Mouse (Mus musculus) limb, embryonic 13.5 days (tissue): ENCODE results near the gene Il17a. TPM values are rescaled to one million over a fixed set of nuclear protein-coding genes. Genes with fewer than 3 reads are reported as not detected.
"Not testable (repeated sequence)": the region's sequence is repeated elsewhere in the genome, so short reads cannot be mapped to it uniquely, and the experiment has no call there.

Source experiments
- ATAC-seq: fragments of 200-750 bp; cut with Nextera tagmentation; 2 replicates; pipeline ENCODE4 v1.8.0; 2017; ENCODE audit warnings: low read depth, moderate number of reproducible peaks, moderate TSS enrichment; ENCODE audit not compliant: low FRiP score
- H3K27ac ChIP-seq: fragments of 300-500 bp; sonication (generic); 2 replicates; pipeline ENCODE4 v1.5.1; 2015; ENCODE audit warnings: inconsistent platforms, mild to moderate bottlenecking, moderate library complexity
- H3K27me3 ChIP-seq: fragments of 300-500 bp; sonication (generic); 2 replicates; pipeline ENCODE4 v1.6.1; 2015; ENCODE audit warnings: mild to moderate bottlenecking, inconsistent platforms
- H3K36me3 ChIP-seq: fragments of 300-500 bp; sonication (generic); 2 replicates; pipeline ENCODE4 v1.6.1; 2015; ENCODE audit warnings: inconsistent platforms, mild to moderate bottlenecking, moderate library complexity
- H3K4me1 ChIP-seq: fragments of 300-500 bp; sonication (generic); 2 replicates; pipeline ENCODE4 v1.6.1; 2015; ENCODE audit warnings: inconsistent platforms
- H3K4me2 ChIP-seq: fragments of 300-500 bp; sonication (generic); replicated peaks from 2 replicates; pipeline ENCODE4 v1.6.1; 2015; ENCODE audit warnings: inconsistent platforms, mild to moderate bottlenecking, moderate library complexity
- H3K4me3 ChIP-seq: fragments of 300-500 bp; sonication (generic); 2 replicates; pipeline ENCODE4 v1.5.1; 2015; ENCODE audit warnings: moderate library complexity, mild to moderate bottlenecking, inconsistent platforms
- H3K9ac ChIP-seq: fragments of 300-500 bp; sonication (generic); 2 replicates; pipeline ENCODE4 v1.6.1; 2015; ENCODE audit warnings: mild to moderate bottlenecking, inconsistent platforms
- H3K9me3 ChIP-seq: fragments of 300-500 bp; sonication (generic); 2 replicates; pipeline ENCODE4 v1.6.1; 2016; ENCODE audit warnings: inconsistent platforms
- WGBS: fragments of 180-500 bp; shearing (Covaris S2); methylation state at CpG from one replicate; pipeline ENCODE4 v1.1.7; 2015; 5-methylcytosine and 5-hydroxymethylcytosine counted together
- microRNA counts: library from miRNA; unstranded; fragments of <30 nt; microRNA quantifications from one replicate; lab custom pipeline; 2016
- microRNA-seq: library from miRNA; unstranded; fragments of <30 nt; microRNA quantifications from one replicate; pipeline ENCODE4, GENCODE M21; 2016
- polyA plus RNA-seq: library from polyadenylated mRNA; unstranded; fragments of >200 nt; fragmentation: Nextera tagmentation; extraction: Ambion mirVana; gene quantifications from 2 replicates; pipeline ENCODE4 v1.2.1, GENCODE M21; 2015

Il17a gene
- polyA plus RNA-seq, 1 experiment from 2014 or later = not detected

DNA sequence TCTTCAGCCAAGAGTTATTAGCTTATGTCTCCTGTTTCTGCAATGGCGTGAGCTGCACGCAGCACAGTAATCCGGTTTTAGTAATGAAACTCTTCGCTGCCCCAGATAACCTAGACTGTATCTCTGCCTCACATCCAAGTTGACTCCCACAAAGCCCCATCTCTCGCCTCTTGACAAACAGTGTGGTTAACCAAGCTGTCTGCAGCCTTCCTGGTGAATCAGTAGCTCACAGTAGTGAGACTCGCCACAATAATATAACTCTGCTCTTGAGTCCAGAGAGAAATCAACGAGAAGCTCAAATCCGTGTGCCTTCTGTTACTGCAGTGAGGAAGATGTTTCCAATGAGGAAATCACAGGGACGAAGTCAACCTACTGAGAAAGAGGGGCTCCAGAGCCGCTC, 23.7 kb downstream of the Il17a start:
- H3K27me3 ChIP-seq = no peaks in the 10 kb centered on the region
- H3K4me2 ChIP-seq = no peak overlapping the region
- H3K4me1 ChIP-seq = no peaks in the 10 kb centered on the region
- no peak overlapping the region for H3K9ac ChIP-seq
- H3K36me3 ChIP-seq = no peaks in the 10 kb centered on the region
- ATAC-seq = no peak
- 0 out of 2 replicates have a peak, but pooled peaks cover 4% of the 10 kb centered on the region for H3K9me3 ChIP-seq
- H3K4me3 ChIP-seq = no peak overlapping the region
- H3K27ac ChIP-seq = no peak overlapping the region
- 83% methylated on average over 10 of the region's 10 CpGs for WGBS

DNA sequence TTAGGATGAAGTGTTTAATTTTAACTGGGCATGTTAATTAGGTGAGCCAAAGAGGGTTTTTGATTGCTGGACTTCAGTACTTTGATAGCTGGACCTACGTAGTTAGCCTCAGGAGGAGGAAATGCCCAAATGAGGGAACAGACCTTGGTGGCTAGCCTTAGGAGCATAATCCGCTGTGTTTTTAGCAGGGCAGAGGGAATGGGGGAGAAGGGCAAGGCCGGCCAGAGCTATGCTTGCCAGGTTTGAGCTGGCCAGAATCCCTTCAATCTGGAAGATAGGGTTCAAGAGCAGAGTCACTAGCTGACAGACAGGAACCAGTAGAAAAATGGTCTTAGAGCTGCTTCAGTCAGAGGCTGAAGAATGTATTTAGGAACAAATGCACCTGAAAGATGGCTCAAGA, 26.9 kb downstream of the Il17a start:
- Histone ChIP-seq H3K27ac (no peak overlapping the region), H3K4me2 (no peak overlapping the region), H3K4me1 (no peaks in the 10 kb centered on the region), H3K4me3 (no peak overlapping the region), H3K9ac (no peak overlapping the region), H3K27me3 (no peaks in the 10 kb centered on the region), H3K9me3 (no peaks in the 10 kb centered on the region), H3K36me3 (no peaks in the 10 kb centered on the region)
- 65% methylated on average over 3 of the region's 3 CpGs for WGBS
- no peak for ATAC-seq

DNA sequence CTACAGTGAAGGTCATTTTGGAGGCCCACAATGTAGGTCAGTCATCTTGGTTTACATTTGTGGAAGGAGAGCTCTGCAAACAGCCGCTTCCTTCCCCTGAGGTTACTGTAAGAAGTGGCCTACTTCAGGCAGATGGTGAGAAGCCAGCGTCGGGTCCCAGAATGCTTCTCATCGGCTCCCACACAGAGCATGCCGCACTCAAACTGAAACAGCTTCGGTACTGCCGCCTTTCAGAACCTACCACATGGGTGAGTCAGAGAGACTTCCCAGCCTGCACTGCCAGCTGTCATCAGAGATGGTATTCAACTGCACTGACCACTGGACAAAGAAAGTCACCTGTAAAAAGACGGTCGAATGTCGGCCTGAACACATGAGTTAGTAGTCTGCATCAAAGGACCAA, 29.1 kb downstream of the Il17a start:
- no peak overlapping the region for H3K4me3 ChIP-seq
- no peaks in the 10 kb centered on the region for H3K4me1 ChIP-seq
- no peak overlapping the region for H3K27ac ChIP-seq
- no peak for ATAC-seq
- H3K36me3 ChIP-seq = no peaks in the 10 kb centered on the region
- WGBS = 83% methylated on average over 10 of the region's 10 CpGs
- H3K9me3 ChIP-seq = no peaks in the 10 kb centered on the region
- H3K27me3 ChIP-seq = no peaks in the 10 kb centered on the region
- H3K9ac ChIP-seq = no peak overlapping the region
- H3K4me2 ChIP-seq = no peak overlapping the region

DNA sequence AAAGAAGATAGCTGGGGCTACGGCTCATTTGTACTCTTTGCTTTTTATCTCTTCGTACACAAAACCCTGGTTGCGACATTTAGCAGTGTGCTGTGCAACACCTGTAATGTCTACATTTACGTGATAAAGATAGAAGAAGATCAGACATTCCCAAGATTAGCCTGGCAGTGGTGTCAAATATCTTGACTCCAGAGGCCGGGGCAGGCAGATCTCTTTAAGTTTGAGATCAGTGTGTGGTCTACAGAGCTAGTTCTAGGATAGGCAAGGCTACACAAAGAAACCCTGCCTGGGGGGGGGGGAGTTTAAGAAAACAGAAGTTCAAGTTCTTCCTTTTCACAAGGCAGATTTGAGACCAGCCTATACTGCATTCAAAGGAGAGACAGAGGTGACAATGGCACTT, 29.6 kb downstream of the Il17a start:
- Histone ChIP-seq H3K9me3 (no peaks in the 10 kb centered on the region), H3K27ac (no peak overlapping the region), H3K4me3 (no peak overlapping the region), H3K9ac (no peak overlapping the region), H3K27me3 (no peaks in the 10 kb centered on the region), H3K4me1 (no peaks in the 10 kb centered on the region), H3K36me3 (no peaks in the 10 kb centered on the region), H3K4me2 (no peak overlapping the region)
- 83% methylated on average over 5 of the region's 5 CpGs for WGBS
- no peak for ATAC-seq

DNA sequence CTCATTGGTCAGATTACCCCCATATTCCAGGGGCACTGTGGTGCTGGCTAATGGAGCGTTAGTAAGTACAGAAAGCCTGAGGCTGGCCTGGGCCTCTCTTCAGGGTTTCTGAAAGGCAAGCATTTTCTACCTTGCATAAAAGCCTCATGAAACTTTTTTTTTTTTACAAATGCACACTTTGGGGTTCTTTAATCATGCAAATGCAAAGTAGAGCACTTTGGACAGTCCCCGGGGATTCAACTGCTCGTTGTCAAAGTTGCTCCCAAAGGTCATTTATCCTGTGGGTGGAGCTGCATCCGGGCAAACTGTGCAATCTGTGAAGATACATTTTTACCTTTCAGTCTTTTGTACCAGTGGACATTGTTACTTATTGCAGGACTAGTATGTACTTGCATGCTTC, 30.7 kb downstream of the Il17a start:
- WGBS = 79% methylated on average over 4 of the region's 4 CpGs
- H3K4me1 ChIP-seq = no peaks in the 10 kb centered on the region
- no peaks in the 10 kb centered on the region for H3K27me3 ChIP-seq
- H3K4me2 ChIP-seq = no peak overlapping the region
- H3K9me3 ChIP-seq = no peaks in the 10 kb centered on the region
- ATAC-seq = no peak
- no peaks in the 10 kb centered on the region for H3K36me3 ChIP-seq
- no peak overlapping the region for H3K9ac ChIP-seq
- H3K4me3 ChIP-seq = no peak overlapping the region
- no peak overlapping the region for H3K27ac ChIP-seq

DNA sequence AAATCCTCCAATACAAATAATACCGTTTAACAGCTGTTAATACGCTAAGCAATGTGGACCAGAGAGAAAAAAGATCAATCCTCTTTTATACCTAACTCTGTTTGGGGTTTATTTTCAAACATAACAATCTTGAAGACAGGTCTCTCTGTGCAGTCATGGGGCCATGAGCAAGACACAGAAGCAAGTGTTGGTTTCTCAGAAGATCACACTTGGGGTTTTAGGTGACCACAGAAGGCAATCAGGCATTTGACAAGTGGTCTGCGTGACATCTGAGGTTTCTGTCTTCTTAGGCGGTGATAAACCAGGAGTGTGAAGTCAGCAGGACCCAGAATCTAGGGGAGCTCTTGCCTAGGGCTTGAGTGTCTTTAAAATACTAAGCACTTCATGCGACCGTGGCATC, 35.8 kb downstream of the Il17a start:
- Histone ChIP-seq H3K36me3 (no peaks in the 10 kb centered on the region), H3K4me1 (no peaks in the 10 kb centered on the region), H3K4me2 (no peak overlapping the region), H3K9ac (no peak overlapping the region), H3K4me3 (no peak overlapping the region), H3K27me3 (no peaks in the 10 kb centered on the region), H3K9me3 (no peaks in the 10 kb centered on the region), H3K27ac (no peak overlapping the region)
- 72% methylated on average over 6 of the region's 6 CpGs for WGBS
- ATAC-seq = no peak

DNA sequence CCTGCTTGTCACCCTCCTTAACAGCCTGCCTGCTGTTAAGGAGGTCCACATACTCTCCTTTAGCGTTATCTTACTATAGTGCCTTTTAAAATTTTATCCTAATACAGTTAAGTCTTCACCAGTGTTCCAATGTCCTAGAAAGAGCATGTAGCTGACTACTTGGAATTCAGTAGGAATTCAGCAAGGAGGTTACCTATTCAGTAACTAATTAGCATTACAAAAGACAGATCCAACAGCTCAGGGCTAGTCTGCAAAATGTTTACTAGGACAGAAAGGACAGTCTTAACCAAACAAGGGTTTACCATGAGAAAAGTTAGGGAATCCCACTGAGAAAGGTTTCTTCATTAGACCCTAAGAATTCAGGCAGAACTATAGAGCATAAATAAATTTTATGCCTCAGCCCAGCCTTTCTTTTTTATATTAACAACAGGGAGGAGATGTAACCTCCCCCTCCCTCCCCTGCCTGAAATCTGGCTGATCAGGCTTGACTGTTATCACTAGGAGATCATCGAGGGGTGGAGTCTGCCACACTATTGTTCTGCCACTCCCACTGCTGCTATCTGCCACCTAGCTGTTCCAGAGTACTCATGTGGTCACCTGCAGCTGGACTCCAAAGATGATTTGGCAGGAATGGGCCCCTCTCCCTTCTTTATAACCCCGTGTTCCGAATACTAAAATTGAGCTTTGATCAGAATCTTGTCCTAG, 43.5 kb downstream of the Il17a start:
- H3K27me3 ChIP-seq, H3K36me3 ChIP-seq, ATAC-seq, H3K9ac ChIP-seq, H3K9me3 ChIP-seq, H3K4me3 ChIP-seq, H3K4me1 ChIP-seq, H3K4me2 ChIP-seq, H3K27ac ChIP-seq: not testable (repeated sequence)
- WGBS = 83% methylated on average over 4 of the region's 4 CpGs

DNA sequence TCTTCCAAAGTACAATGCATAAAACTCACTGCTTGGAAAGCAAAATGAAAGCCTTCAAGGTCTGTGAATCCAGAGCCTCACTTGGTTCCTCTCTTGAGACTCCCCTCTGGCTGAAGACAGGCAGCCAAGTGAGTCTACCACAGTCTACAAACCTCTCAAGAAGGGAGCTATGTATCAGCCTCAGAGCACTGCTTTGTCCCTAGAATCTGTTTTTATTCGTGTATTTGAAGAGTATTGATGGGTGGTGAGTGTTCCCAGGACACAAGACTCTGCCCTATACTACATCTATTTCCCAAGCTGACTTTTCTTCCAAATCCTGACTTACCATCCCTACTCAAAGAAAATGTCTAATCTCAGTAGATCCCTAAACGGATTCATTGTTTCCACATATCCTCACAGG, 47.7 kb downstream of the Il17a start:
- Histone ChIP-seq H3K27me3 (no peaks in the 10 kb centered on the region), H3K36me3 (no peaks in the 10 kb centered on the region), H3K4me3 (no peak overlapping the region), H3K9ac (no peak overlapping the region), H3K4me1 (no peaks in the 10 kb centered on the region), H3K4me2 (no peak overlapping the region), H3K9me3 (peaks cover 6% of the 10 kb centered on the region), H3K27ac (no peak overlapping the region)
- WGBS = 71% methylated on average over 2 of the region's 2 CpGs
- ATAC-seq = no peak

MicroRNAs encoded within 50 kb of the gene (microRNA counts, 519-probe panel; counts per million panel counts)
- microRNA mmu-miR-133b (lab: Ali Mortazavi, UCI) = 4,226 counts per million, percentile 81 among the panel's probes with 10 or more counts

Small RNA genes within 50 kb of the gene (microRNA-seq; reads per million reads assigned to microRNA genes)
- 78.7 reads per million, percentile 50 among the genes with 10 or more reads in this experiment for gene Mir133b

Other genes with a start within 250 kb of the Il17a start
- gene Pkhd1, start 112.8 kb upstream of the Il17a start, polyA plus RNA-seq = 0.05 and 0.10 TPM in 2 replicates
- 0.20 TPM in 1 of 2 replicates, not detected in the other for gene Il17f, start 59.7 kb downstream of the Il17a start, polyA plus RNA-seq
- gene Mcm3, start 89.4 kb downstream of the Il17a start, polyA plus RNA-seq = 151 and 155 TPM in 2 replicates
- gene Paqr8, start 159.7 kb downstream of the Il17a start, polyA plus RNA-seq = 7.5 and 7.8 TPM in 2 replicates
- gene Efhc1, start 220.7 kb downstream of the Il17a start, polyA plus RNA-seq = 1.9 and 3.1 TPM in 2 replicates